Mouse (Mus musculus) gastrocnemius, adult 18-20 months (tissue): ENCODE results near the gene Cdh4. TPM values are rescaled to one million over a fixed set of nuclear protein-coding genes. Genes with fewer than 3 reads are reported as not detected.

Experiments
- DNase-seq: peaks from one replicate; pipeline ENCODE4 v3.0.0; 2021; ENCODE audit warnings: low spot score
- total RNA-seq, 2 experiments: library from RNA; stranded (reverse); gene quantifications; 2 replicates each; pipeline ENCODE4 v1.2.3; 2021

Gene Cdh4
- total RNA-seq, 2 experiments from 2014 or later, result 11.5 to 16.7 TPM

- no peak for DNase-seq
Observed at GRCm38 (mm10) chr2:179591661-179592060, 149.4 kb downstream of the Cdh4 start.

GRCm38 (mm10) chr2:179595013-179595412, 152.8 kb downstream of the Cdh4 start:
- DNase-seq, result peak; percentile 12

GRCm38 (mm10) chr2:179598886-179599285, 156.7 kb downstream of the Cdh4 start:
- DNase-seq, result no peak

GRCm38 (mm10) chr2:179599886-179600285, 157.7 kb downstream of the Cdh4 start:
- DNase-seq, result no peak

GRCm38 (mm10) chr2:179600347-179600746, 158.1 kb downstream of the Cdh4 start:
- no peak for DNase-seq

- DNase-seq, result no peak
Observed at GRCm38 (mm10) chr2:179601167-179601566, 158.9 kb downstream of the Cdh4 start.

- no peak for DNase-seq
Observed at GRCm38 (mm10) chr2:179604746-179605145, 162.5 kb downstream of the Cdh4 start.

- no peak for DNase-seq
Observed at GRCm38 (mm10) chr2:179605255-179605654, 163.0 kb downstream of the Cdh4 start.

GRCm38 (mm10) chr2:179606341-179606740, 164.1 kb downstream of the Cdh4 start:
- no peak for DNase-seq

GRCm38 (mm10) chr2:179615906-179616305, 173.7 kb downstream of the Cdh4 start:
- peak; percentile 6 for DNase-seq

GRCm38 (mm10) chr2:179623643-179624473, 181.6 kb downstream of the Cdh4 start:
- no peak for DNase-seq

GRCm38 (mm10) chr2:179627563-179627962, 185.3 kb downstream of the Cdh4 start:
- no peak for DNase-seq

- no peak for DNase-seq
Observed at GRCm38 (mm10) chr2:179630720-179631119, 188.5 kb downstream of the Cdh4 start.

GRCm38 (mm10) chr2:179640576-179641301, 198.5 kb downstream of the Cdh4 start:
- DNase-seq, result peak; percentile 71

GRCm38 (mm10) chr2:179648573-179649263, 206.5 kb downstream of the Cdh4 start:
- DNase-seq, result no peak

- no peak for DNase-seq
Observed at GRCm38 (mm10) chr2:179649370-179649769, 207.1 kb downstream of the Cdh4 start.

GRCm38 (mm10) chr2:179650168-179650567, 207.9 kb downstream of the Cdh4 start:
- DNase-seq, result no peak

- DNase-seq, result no peak
Observed at GRCm38 (mm10) chr2:179655506-179655905, 213.3 kb downstream of the Cdh4 start.

GRCm38 (mm10) chr2:179659254-179659653, 217.0 kb downstream of the Cdh4 start:
- no peak for DNase-seq

- no peak for DNase-seq
Observed at GRCm38 (mm10) chr2:179661998-179662714, 219.9 kb downstream of the Cdh4 start.

GRCm38 (mm10) chr2:179662739-179663138, 220.5 kb downstream of the Cdh4 start:
- no peak for DNase-seq
